Mouse (Mus musculus) thymus, adult 2 months (tissue): ENCODE data around the gene Prss48. TPM values are rescaled to one million over a fixed set of nuclear protein-coding genes. Genes with fewer than 3 reads are reported as not detected.

Experiments used
- DNase-seq: peaks from one replicate; pipeline ENCODE4 v3.0.0; 2021
- H3K27ac ChIP-seq: fragments of 200-500 bp; 2 replicates; pipeline ENCODE4 v1.5.1; 2012; ENCODE audit warnings: low read length, control low read depth; ENCODE audit not compliant: control insufficient read depth, insufficient read depth
- H3K27me3 ChIP-seq: fragments of 200-500 bp; 2 replicates; pipeline ENCODE4 v1.6.1; 2012; ENCODE audit warnings: mild to moderate bottlenecking, low read length, moderate library complexity, mixed read lengths; ENCODE audit not compliant: control insufficient read depth, insufficient read depth
- H3K36me3 ChIP-seq: fragments of 200-500 bp; 2 replicates; pipeline ENCODE4 v1.6.1; 2012; ENCODE audit warnings: mild to moderate bottlenecking, low read length, moderate library complexity; ENCODE audit not compliant: control insufficient read depth, insufficient read depth
- H3K4me1 ChIP-seq: fragments of 200-500 bp; replicated peaks from 2 replicates; pipeline ENCODE4 v1.6.1; 2012; ENCODE audit warnings: low read length; ENCODE audit not compliant: control insufficient read depth, insufficient read depth
- H3K4me3 ChIP-seq: fragments of 200-500 bp; 2 replicates; pipeline ENCODE4 v1.5.1; 2012; ENCODE audit warnings: mild to moderate bottlenecking, low read length, control low read depth, moderate library complexity; ENCODE audit not compliant: control insufficient read depth, insufficient read depth
- CTCF ChIP-seq: fragments of 200-500 bp; IDR thresholded peaks from 2 replicates; pipeline ENCODE4 v1.5.1; 2012; ENCODE audit warnings: mild to moderate bottlenecking, control low read depth, low read length, moderate library complexity, borderline replicate concordance; ENCODE audit not compliant: control insufficient read depth, poor library complexity, insufficient read depth; ENCODE audit errors: extremely low read depth
- POLR2A ChIP-seq: fragments of 200-500 bp; IDR thresholded peaks from 2 replicates; pipeline ENCODE4 v1.6.1; 2012; ENCODE audit warnings: mild to moderate bottlenecking, low read length, control low read depth, moderate library complexity; ENCODE audit not compliant: control insufficient read depth, poor library complexity, insufficient read depth; ENCODE audit errors: extremely low read depth
- WGBS: fragments of 180-500 bp; shearing (Covaris S2); methylation state at CpG from one replicate; pipeline ENCODE4 v1.1.7; 2018; 5-methylcytosine and 5-hydroxymethylcytosine counted together
- polyA plus RNA-seq: library from polyadenylated mRNA; depleted of rRNA; stranded (reverse); fragments of >200 nt; gene quantifications from 2 replicates; pipeline ENCODE4 v1.2.3, GENCODE M21; 2012

Gene Prss48
- polyA plus RNA-seq, 1 experiment, result not detected

- Histone ChIP-seq H3K4me1 (no peaks in the 10 kb centered on the region), H3K27ac (no peak overlapping the region), H3K4me3 (no peak overlapping the region), H3K27me3 (no peaks in the 10 kb centered on the region), H3K36me3 (no peaks in the 10 kb centered on the region)
- no peak for DNase-seq
- TF ChIP-seq CTCF (no peak), POLR2A (no peak)
- WGBS, result 95% methylated on average over 3 of the region's 3 CpGs
Observed at GRCm38 (mm10) chr3:86010618-86011017, 8.3 kb upstream of the Prss48 start.

DNA sequence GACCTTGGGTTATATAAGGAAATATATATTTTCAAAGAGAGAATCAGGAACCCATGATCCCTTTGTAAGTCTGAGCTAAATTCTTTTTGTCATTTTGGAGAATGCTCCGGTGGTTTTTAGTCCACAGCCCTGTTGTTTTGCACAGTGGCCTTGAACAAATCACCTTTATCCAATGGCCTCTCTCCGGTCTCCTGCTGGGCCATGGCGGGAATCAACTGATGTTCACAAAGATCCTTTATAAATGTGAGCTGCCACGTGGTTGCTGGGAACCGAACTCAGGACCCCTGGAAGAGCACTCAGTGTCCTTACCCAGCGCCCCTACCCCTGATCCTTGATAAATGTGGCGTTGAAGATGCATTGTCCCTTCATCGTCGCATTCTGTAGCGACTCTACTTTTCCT, 2.5 kb upstream of the Prss48 start:
- Histone ChIP-seq H3K4me1 (no peaks in the 10 kb centered on the region), H3K36me3 (no peaks in the 10 kb centered on the region), H3K27ac (no peak overlapping the region), H3K27me3 (no peaks in the 10 kb centered on the region), H3K4me3 (no peak overlapping the region)
- TF ChIP-seq CTCF (no peak), POLR2A (no peak)
- no peak for DNase-seq
- WGBS, result 95% methylated on average over 10 of the region's 10 CpGs

DNA sequence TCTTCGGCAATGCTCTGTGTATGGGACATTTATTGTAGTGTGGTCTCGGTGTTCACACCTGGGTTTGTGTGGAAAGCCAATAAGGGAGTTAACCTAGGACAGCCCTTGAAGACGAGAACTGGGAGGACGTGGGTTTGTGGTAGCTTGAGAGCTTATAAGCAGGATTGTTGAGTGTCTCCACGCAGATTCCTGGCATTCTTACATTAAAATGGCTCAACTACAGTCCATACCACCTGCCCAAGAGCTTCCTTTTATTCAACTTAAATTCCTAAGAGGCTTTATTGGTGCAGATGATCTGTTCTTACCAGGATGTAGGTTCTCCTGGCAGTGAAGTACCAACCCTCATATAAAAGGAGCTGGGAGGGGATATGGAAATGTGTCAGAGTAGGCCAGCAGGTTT, 649 bp upstream of the Prss48 start:
- TF ChIP-seq CTCF (no peak), POLR2A (no peak)
- H3K36me3 ChIP-seq, result no peaks in the 10 kb centered on the region
- DNase-seq, result no peak
- H3K4me3 ChIP-seq, result no peak overlapping the region
- H3K4me1 ChIP-seq, result no peaks in the 10 kb centered on the region
- no peak overlapping the region for H3K27ac ChIP-seq
- H3K27me3 ChIP-seq, result no peaks in the 10 kb centered on the region
- 74% methylated on average over 5 of the region's 5 CpGs for WGBS

GRCm38 (mm10) chr3:86001271-86001670, 1.0 kb downstream of the Prss48 start:
- Histone ChIP-seq H3K27me3 (no peaks in the 10 kb centered on the region), H3K4me1 (no peaks in the 10 kb centered on the region), H3K36me3 (no peaks in the 10 kb centered on the region), H3K27ac (no peak overlapping the region), H3K4me3 (no peak overlapping the region)
- no peak for TF ChIP-seq POLR2A
- TF ChIP-seq CTCF, result no peak
- no peak for DNase-seq
- over 99% methylated on average over 3 of the region's 3 CpGs for WGBS

GRCm38 (mm10) chr3:85994645-85995044, 7.6 kb downstream of the Prss48 start:
- Histone ChIP-seq H3K36me3 (no peaks in the 10 kb centered on the region), H3K27me3 (no peaks in the 10 kb centered on the region), H3K4me3 (no peak overlapping the region), H3K27ac (no peak overlapping the region), H3K4me1 (no peaks in the 10 kb centered on the region)
- TF ChIP-seq POLR2A (no peak), CTCF (no peak)
- 93% methylated on average over 4 of the region's 4 CpGs for WGBS
- no peak for DNase-seq

DNA sequence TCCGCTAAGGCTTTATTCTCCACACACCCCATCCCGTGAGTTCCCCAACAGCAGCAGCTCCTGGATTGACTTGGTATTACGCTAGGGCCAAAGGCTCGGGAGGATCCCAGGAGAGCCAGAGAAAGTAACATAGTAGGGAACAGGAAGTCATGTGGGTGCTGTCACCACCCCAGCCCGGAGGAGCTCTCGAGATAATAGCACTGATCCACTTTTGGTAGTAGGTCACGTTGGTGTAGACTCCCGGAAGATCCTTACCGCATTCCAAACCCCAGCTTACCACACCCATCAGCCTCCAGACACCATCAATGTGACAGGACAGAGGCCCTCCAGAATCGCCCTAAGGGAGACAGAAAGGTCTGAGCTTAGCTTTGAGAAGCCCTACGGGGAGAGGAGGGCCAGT, 8.5 kb downstream of the Prss48 start:
- TF ChIP-seq POLR2A, result no peak
- TF ChIP-seq CTCF, result no peak
- no peaks in the 10 kb centered on the region for H3K27me3 ChIP-seq
- no peak overlapping the region for H3K27ac ChIP-seq
- no peaks in the 10 kb centered on the region for H3K4me1 ChIP-seq
- no peak for DNase-seq
- 82% methylated on average over 11 of the region's 11 CpGs for WGBS
- H3K36me3 ChIP-seq, result no peaks in the 10 kb centered on the region
- no peak overlapping the region for H3K4me3 ChIP-seq

DNA sequence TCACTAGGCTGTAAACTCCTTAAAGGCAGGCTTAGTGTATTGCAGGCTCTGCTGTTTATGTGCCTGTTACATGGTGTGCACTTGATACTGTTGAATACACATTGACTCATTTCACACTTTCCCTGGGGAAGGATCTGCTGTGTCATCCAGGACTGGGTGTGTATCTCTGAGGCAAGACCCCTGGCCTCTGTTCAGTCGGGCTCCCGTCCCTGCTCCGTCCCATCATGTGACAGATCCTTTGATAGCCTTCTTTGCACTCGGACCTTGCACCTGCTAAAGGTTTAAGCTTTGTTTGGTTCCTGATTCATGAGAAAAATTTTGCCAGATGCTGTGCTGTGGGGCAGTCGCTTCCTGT, 10.5 kb downstream of the Prss48 start:
- no peak overlapping the region for H3K27ac ChIP-seq
- H3K36me3 ChIP-seq, result no peaks in the 10 kb centered on the region
- TF ChIP-seq POLR2A (no peak), CTCF (no peak)
- no peak overlapping the region for H3K4me3 ChIP-seq
- WGBS, result 13% methylated on average over 5 of the region's 5 CpGs
- H3K4me1 ChIP-seq, result no peaks in the 10 kb centered on the region
- DNase-seq, result no peak
- no peaks in the 10 kb centered on the region for H3K27me3 ChIP-seq
